Mouse (Mus musculus) bone marrow, adult 2 months (tissue): Measurements from ENCODE around the gene Gm45713. TPM values are rescaled to one million over a fixed set of nuclear protein-coding genes. Genes with fewer than 3 reads are reported as not detected.
A peak's percentile ranks its signal among the peaks of the same experiment; 100 is the strongest.
"Not testable (repeated sequence)": the region's sequence is repeated elsewhere in the genome, so short reads cannot be mapped to it uniquely, and the experiment has no call there.

Source experiments
- H3K27ac ChIP-seq: fragments of 200-500 bp; 2 replicates; pipeline ENCODE4 v1.5.1; 2012; ENCODE audit warnings: low read depth, mild to moderate bottlenecking, control low read depth, inconsistent platforms, low read length; ENCODE audit not compliant: control insufficient read depth, poor library complexity, insufficient read depth
- H3K4me1 ChIP-seq: fragments of 200-500 bp; 2 replicates; pipeline ENCODE4 v1.6.1; 2011; ENCODE audit warnings: low read length; ENCODE audit not compliant: control insufficient read depth, insufficient read depth
- H3K4me3 ChIP-seq: fragments of 200-500 bp; replicated peaks from 2 replicates; pipeline ENCODE3; 2011; ENCODE audit warnings: mild to moderate bottlenecking, low read depth, low read length, control low read depth; ENCODE audit not compliant: control insufficient read depth
- CTCF ChIP-seq: fragments of 200-500 bp; IDR thresholded peaks from 2 replicates; pipeline ENCODE4 v1.5.1; 2011; ENCODE audit warnings: low read length, control low read depth; ENCODE audit not compliant: control insufficient read depth, insufficient read depth
- POLR2A ChIP-seq: fragments of 200-500 bp; IDR thresholded peaks from 2 replicates; pipeline ENCODE4 v1.6.1; 2011; ENCODE audit warnings: low read depth, mild to moderate bottlenecking, control low read depth, low read length, borderline replicate concordance; ENCODE audit not compliant: control insufficient read depth
- WGBS: fragments of 180-500 bp; shearing (Covaris S2); methylation state at CpG from one replicate; pipeline ENCODE4 v1.1.7; 2018; 5-methylcytosine and 5-hydroxymethylcytosine counted together
- polyA plus RNA-seq: library from polyadenylated mRNA; stranded (reverse); fragments of >200 nt; gene quantifications from 2 replicates; pipeline ENCODE4 v1.2.4, GENCODE M21; 2011; ENCODE audit warnings: low replicate concordance; ENCODE audit not compliant: missing spikeins, insufficient read depth, insufficient read length

The Gm45713 gene
- polyA plus RNA-seq, 1 experiment, result not detected

GRCm38 (mm10) chr7:45098541-45099240 is 37.3 kb downstream of the Gm45713 start:
- no peak overlapping the region for H3K27ac ChIP-seq
- WGBS, result 83% methylated on average over 8 of the region's 8 CpGs
- H3K4me1 ChIP-seq, result no peaks in the 10 kb centered on the region
- peak; percentile 38 for TF ChIP-seq CTCF
- no peak for TF ChIP-seq POLR2A
- H3K4me3 ChIP-seq, result no peak overlapping the region

DNA sequence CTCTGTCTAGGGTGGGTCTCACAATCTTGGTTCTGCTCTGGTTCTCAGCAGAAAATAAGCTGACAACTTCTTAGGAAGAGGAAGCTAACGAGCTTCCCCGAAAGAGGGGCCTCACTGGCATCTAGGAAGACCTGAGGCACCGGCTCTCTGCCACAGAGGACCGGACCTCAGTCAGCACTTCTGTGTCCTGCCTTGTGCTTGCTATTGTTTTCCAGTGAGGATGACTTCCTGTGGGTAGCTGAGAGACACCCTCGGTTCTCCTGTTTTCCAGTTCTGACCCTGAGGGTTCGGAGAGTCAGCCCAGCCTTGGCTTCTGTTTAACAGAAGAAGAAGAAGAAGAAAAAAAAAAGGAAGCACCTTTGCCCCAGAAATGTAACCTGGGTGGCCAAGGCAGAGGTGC is 38.6 kb downstream of the Gm45713 start:
- H3K27ac ChIP-seq, result no peak overlapping the region
- H3K4me1 ChIP-seq, result no peaks in the 10 kb centered on the region
- H3K4me3 ChIP-seq, result no peak overlapping the region
- WGBS, result 7% methylated on average over 6 of the region's 6 CpGs
- TF ChIP-seq CTCF, result no peak
- no peak for TF ChIP-seq POLR2A

- WGBS, result 88% methylated on average over 14 of the region's 14 CpGs
- not testable (repeated sequence) for H3K27ac ChIP-seq
Measured at GRCm38 (mm10) chr7:45095965-45096364, 40.1 kb downstream of the Gm45713 start.

DNA sequence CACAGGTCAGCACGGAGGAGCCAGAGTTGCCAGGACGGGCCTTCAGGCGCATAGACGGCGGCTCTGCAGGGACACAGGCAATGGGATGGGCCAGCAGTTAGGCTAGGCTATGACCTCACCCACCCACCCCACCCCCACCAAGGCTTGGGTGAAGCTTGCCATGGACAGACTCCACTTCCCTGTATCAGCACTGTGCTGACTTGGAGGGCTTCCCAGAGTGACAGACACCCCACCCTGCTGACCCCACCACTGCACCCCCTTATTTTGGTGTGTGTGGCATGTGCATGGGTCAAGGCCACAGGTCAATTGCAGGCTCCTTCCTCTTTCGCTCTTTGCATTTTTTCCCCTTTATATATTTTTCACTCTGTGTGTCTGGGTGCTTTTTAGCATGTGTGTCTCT is 40.7 kb downstream of the Gm45713 start:
- no peak for TF ChIP-seq CTCF
- TF ChIP-seq POLR2A, result no peak
- WGBS, result 70% methylated on average over 6 of the region's 6 CpGs
- Histone ChIP-seq H3K27ac (no peak overlapping the region), H3K4me1 (no peaks in the 10 kb centered on the region), H3K4me3 (no peak overlapping the region)

More at GRCm38 (mm10) chr7:45095965-45096364, 40.1 kb downstream of the Gm45713 start:
- H3K4me1 ChIP-seq, H3K4me3 ChIP-seq: not testable (repeated sequence)

DNA sequence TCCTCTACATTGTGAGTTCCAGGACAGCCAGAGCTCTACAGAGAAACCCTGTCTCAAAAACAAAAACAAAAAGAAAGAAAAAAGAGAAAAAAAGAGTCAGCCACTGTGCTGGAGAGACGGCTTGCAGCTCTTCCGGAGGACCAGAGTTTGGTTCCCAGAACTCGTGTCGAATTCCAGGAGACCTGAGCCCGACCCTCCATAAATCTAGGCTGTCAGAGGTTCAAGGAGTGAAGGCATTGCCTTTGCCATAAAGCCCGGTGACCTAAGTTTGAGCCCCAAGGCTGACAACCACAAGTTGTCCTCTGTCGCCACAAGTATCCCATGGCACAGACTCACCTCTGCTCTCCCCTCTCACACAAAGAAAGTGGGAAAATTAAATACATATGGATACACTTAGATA is 41.9 kb downstream of the Gm45713 start:
- Histone ChIP-seq H3K4me1 (no peaks in the 10 kb centered on the region), H3K27ac (no peak overlapping the region), H3K4me3 (no peak overlapping the region)
- TF ChIP-seq CTCF, result no peak
- no peak for TF ChIP-seq POLR2A
- 72% methylated on average over 7 of the region's 7 CpGs for WGBS

- TF ChIP-seq POLR2A, result no peak
- TF ChIP-seq CTCF, result no peak
- 51% methylated on average over 18 of the region's 18 CpGs for WGBS
- no peak overlapping the region for H3K4me3 ChIP-seq
- no peak overlapping the region for H3K27ac ChIP-seq
- no peaks in the 10 kb centered on the region for H3K4me1 ChIP-seq
Measured at GRCm38 (mm10) chr7:45093516-45093905, 42.5 kb downstream of the Gm45713 start.

DNA sequence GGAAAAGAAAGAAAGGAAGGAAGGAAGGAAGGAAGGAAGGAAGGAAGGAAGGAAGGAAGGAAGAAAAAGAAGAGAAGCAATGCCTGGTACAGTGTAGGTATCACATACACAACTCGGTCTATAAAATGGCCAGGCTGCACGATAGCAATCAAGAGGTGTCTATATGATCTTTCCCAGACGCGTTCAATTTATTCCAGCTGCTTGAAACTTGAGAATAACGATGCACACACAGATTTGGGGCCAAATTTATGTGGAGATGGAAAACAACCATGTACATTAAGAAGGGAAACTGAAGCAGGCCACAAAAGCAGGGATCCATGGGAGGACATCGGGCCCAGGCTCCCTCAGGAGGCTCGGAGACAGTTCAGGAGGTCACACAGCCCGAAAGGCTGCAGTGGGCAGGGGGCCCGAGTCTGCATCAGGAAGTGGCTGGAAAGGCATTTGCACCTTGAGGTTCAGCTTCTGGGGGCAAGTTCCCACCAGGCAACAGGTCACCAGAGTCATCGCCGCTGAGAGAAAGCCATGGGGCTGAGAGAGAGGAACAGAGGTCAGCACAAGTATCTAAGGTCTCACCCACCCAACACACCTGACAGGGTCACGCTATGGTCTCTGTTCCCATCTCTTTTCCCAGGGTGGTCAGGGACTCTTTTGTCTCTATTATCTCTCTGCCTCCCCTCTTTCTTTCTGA is 43.1 kb downstream of the Gm45713 start:
- WGBS, result 70% methylated on average over 12 of the region's 12 CpGs
- Histone ChIP-seq H3K27ac (no peak overlapping the region), H3K4me1 (no peaks in the 10 kb centered on the region), H3K4me3 (no peak overlapping the region)
- no peak for TF ChIP-seq CTCF
- no peak for TF ChIP-seq POLR2A

- TF ChIP-seq POLR2A, result peak; percentile 27; the same call in 1 of the 2 replicates
- no peak for TF ChIP-seq CTCF
- H3K27ac ChIP-seq, result no peak within 1 kb of the TSS
- peak within 1 kb of the TSS; percentile 31 for H3K4me3 ChIP-seq
- WGBS, result under 1% methylated on average over 16 of the region's 16 CpGs
- no peaks in the 10 kb centered on the region for H3K4me1 ChIP-seq
Measured at GRCm38 (mm10) chr7:45092048-45092447, 44.0 kb downstream of the Gm45713 start, which contains the start of gene Rcn3. Rcn3 (minus strand) TSS chr7:45092221.
